Mouse (Mus musculus) macrophage (primary cell): Measurements from ENCODE around the gene Cdc42se2. TPM values are rescaled to one million over a fixed set of nuclear protein-coding genes. Genes with fewer than 3 reads are reported as not detected.

ENCODE experiments used
- H3K27ac ChIP-seq: fragments of 350-480 bp; formaldehyde crosslinking; 2 replicates; pipeline ENCODE4 v1.9.0; 2021
- H3K36me3 ChIP-seq: fragments of 350-480 bp; formaldehyde crosslinking; 2 replicates; pipeline ENCODE4 v1.9.0; 2021; ENCODE audit errors: inconsistent target
- H3K4me3 ChIP-seq: fragments of 350-480 bp; formaldehyde crosslinking; 2 replicates; pipeline ENCODE4 v1.9.0; 2021; ENCODE audit errors: inconsistent target
- H3K79me2 ChIP-seq: fragments of 350-480 bp; formaldehyde crosslinking; 2 replicates; pipeline ENCODE4 v1.9.0; 2021; ENCODE audit errors: inconsistent target
- WGBS: methylation state at CpG from one replicate; pipeline ENCODE4 v1.1.7; 2026; ENCODE audit warnings: inconsistent platforms; ENCODE audit not compliant: missing documents; 5-methylcytosine and 5-hydroxymethylcytosine counted together
- polyA plus RNA-seq: library from polyadenylated mRNA; stranded (reverse); fragments of 250-400 nt; gene quantifications from 3 replicates; pipeline ENCODE4 v1.2.4, GENCODE M21; 2018; ENCODE audit warnings: inconsistent platforms

Gene Cdc42se2
- polyA plus RNA-seq, 1 experiment from 2014 or later = 72.7 TPM

DNA sequence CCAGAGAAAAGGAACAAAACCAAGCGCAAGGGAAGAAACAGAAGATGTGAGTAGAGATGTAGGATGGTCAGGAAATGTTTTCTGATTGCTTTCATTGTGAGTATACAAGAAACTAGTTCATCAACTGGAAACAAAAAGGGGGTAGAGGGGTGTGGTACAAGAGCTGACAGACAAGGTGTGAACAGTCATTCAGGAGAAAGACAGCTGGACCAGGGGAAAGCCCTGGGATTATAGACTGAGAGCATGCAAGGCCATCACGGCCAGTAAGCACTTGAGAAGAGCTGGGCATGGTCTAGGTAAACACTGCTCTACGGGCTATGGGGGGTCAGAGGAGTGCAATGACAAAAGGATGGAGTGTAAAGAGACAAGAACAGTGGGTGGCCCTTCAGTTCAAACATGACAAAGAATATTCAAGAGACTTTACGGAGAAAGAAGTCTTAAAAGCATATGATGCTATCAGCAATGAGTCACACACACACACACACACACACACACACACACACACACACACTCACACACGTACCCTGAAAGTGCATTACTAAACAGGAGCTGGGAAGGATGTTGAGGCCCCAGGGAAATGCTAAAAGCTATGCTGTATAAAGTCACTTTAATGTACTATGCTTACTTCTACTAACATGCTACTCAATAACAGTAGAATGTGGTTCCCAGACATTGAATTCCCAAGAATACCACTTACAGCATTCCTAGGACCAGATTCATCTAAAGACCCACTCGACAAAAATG, 9.9 kb downstream of the Cdc42se2 start:
- WGBS = 91% methylated on average over 6 of the region's 6 CpGs
- Histone ChIP-seq H3K36me3 (no peaks in the 10 kb centered on the region), H3K27ac (peak overlapping the region; percentile 50), H3K79me2 (peaks cover 100% of the 10 kb centered on the region), H3K4me3 (no peak overlapping the region)

- Histone ChIP-seq H3K27ac (peak overlapping the region; percentile 50), H3K4me3 (no peak overlapping the region), H3K36me3 (no peaks in the 10 kb centered on the region), H3K79me2 (peaks cover 100% of the 10 kb centered on the region)
- WGBS = 38% methylated on average over 4 of the region's 4 CpGs
Measured at GRCm38 (mm10) chr11:54776735-54777333, 10.6 kb downstream of the Cdc42se2 start.

- Histone ChIP-seq H3K36me3 (no peaks in the 10 kb centered on the region), H3K4me3 (no peak overlapping the region), H3K27ac (peak overlapping the region; percentile 50), H3K79me2 (peaks cover 100% of the 10 kb centered on the region)
- WGBS = 74% methylated on average over 2 of the region's 2 CpGs
Measured at GRCm38 (mm10) chr11:54776367-54776701, 11.1 kb downstream of the Cdc42se2 start.

- Histone ChIP-seq H3K27ac (peak overlapping the region; percentile 50), H3K36me3 (no peaks in the 10 kb centered on the region), H3K79me2 (peaks cover 100% of the 10 kb centered on the region), H3K4me3 (no peak overlapping the region)
- whole genome bisulfite sequencing = 55% methylated on average over 4 of the region's 4 CpGs
Measured at GRCm38 (mm10) chr11:54775628-54776366, 11.7 kb downstream of the Cdc42se2 start.

DNA sequence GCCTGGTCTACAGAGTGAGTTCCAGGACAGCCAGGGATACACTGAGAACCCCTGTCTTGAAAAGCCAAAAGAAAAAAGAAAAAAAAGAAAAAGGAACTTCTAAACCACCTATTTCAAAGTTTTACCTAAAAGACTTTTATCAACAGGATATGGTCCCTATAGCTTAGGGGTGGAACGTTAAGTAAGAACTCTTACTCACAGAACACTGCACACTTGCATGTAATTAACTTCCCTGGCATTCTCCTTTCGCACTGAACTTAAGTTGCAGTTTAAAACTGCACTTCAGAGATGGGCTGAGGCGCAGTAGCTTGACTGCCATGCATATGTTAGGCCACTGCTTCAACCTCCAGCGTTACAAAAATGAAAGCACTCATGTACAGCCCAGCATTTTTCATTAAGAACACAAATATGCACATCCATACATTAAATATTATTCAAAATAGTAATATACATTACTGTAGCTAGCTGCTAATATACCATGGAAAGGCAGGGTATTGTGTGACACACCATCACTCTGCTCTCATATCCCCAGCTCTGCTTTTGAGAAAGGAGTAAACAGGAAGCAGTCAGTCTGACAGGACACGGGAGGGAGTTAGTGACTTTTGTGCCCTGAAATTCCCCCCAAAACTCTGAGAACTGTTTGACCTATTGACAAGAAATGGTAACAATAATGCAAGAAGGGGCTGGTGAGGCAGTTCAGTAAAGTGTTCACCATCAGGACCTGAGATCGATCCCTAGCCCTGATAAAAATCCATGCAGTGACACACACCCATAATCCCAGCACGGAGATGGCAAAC, 13.0 kb downstream of the Cdc42se2 start:
- H3K27ac ChIP-seq = peak overlapping the region; percentile 31
- H3K36me3 ChIP-seq = no peaks in the 10 kb centered on the region
- H3K4me3 ChIP-seq = no peak overlapping the region
- peaks cover 100% of the 10 kb centered on the region for H3K79me2 ChIP-seq
- 30% methylated on average over 7 of the region's 7 CpGs for WGBS

- Histone ChIP-seq H3K79me2 (peaks cover 100% of the 10 kb centered on the region), H3K27ac (peak overlapping the region; percentile 47), H3K36me3 (no peaks in the 10 kb centered on the region), H3K4me3 (no peak overlapping the region)
Measured at GRCm38 (mm10) chr11:54771549-54771948, 15.9 kb downstream of the Cdc42se2 start.

DNA sequence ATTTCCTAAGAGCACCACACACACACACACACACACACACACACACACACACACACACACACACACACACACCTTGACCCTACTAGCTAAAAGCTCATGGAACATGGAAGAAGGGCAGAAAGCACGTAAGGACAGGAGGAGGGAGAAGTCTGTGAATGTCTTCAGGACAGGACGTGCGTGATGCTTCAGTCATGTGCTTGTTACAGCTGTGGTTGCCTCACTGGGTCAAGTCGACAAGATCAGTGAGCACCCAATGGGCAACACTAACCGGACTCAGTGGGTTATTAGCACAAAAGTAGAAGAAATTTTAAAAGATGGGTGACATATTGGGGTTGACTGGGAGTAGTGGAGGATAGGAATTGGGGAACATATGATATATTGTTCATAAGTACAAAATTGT, 17.6 kb downstream of the Cdc42se2 start:
- 75% methylated on average over 5 of the region's 5 CpGs for WGBS
- Histone ChIP-seq H3K27ac (no peak overlapping the region), H3K36me3 (no peaks in the 10 kb centered on the region), H3K79me2 (peaks cover 100% of the 10 kb centered on the region), H3K4me3 (no peak overlapping the region)

- peak overlapping the region; percentile 21; the same call in 1 of the 2 replicates for H3K27ac ChIP-seq
- H3K36me3 ChIP-seq = no peaks in the 10 kb centered on the region
- 100% methylated on average over 3 of the region's 3 CpGs for WGBS
- H3K4me3 ChIP-seq = no peak overlapping the region
- peaks cover 100% of the 10 kb centered on the region for H3K79me2 ChIP-seq
Measured at GRCm38 (mm10) chr11:54768116-54768690, 19.3 kb downstream of the Cdc42se2 start.

- Histone ChIP-seq H3K4me3 (no peak overlapping the region), H3K27ac (no peak overlapping the region)
- WGBS = 100% methylated on average over 1 of the region's 1 CpGs
Measured at GRCm38 (mm10) chr11:54764759-54765158, 22.7 kb downstream of the Cdc42se2 start.

GRCm38 (mm10) chr11:54764026-54764425, 23.4 kb downstream of the Cdc42se2 start:
- Histone ChIP-seq H3K4me3 (no peak overlapping the region), H3K36me3 (no peaks in the 10 kb centered on the region), H3K27ac (no peak overlapping the region), H3K79me2 (peaks cover 100% of the 10 kb centered on the region)
- WGBS = 81% methylated on average over 3 of the region's 3 CpGs

More at GRCm38 (mm10) chr11:54764759-54765158, 22.7 kb downstream of the Cdc42se2 start:
- Histone ChIP-seq H3K36me3 (no peaks in the 10 kb centered on the region), H3K79me2 (peaks cover 100% of the 10 kb centered on the region)

GRCm38 (mm10) chr11:54762735-54763134, 24.7 kb downstream of the Cdc42se2 start:
- Histone ChIP-seq H3K79me2 (peaks cover 100% of the 10 kb centered on the region), H3K36me3 (no peaks in the 10 kb centered on the region), H3K27ac (no peak overlapping the region), H3K4me3 (no peak overlapping the region)
- WGBS = 39% methylated on average over 5 of the region's 5 CpGs

DNA sequence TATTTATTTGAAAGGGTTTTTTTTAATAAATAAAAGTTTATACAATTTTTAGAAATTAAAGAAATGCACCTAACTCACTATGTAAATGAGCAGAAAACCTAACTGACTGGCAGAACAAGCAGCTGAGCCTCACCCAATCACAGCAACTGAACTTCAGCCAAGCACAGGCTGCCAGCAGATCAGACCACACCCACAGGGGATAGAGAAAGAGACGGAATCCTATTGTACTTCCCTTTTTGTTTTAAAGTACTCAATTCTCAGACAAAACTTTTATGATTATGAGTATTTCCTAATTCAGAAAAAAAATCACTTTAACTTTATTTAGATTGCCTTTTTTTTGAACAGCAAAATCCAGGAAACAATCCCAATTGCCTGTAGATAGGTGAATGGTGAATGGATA, 29.5 kb downstream of the Cdc42se2 start:
- no peak overlapping the region for H3K4me3 ChIP-seq
- 0% methylated on average over 1 of the region's 1 CpGs for WGBS
- H3K27ac ChIP-seq = no peak overlapping the region
- H3K79me2 ChIP-seq = peaks cover 100% of the 10 kb centered on the region
- peaks cover 16% of the 10 kb centered on the region; the same call in 1 of the 2 replicates for H3K36me3 ChIP-seq

GRCm38 (mm10) chr11:54755148-54755664, 32.3 kb downstream of the Cdc42se2 start:
- no peak overlapping the region for H3K4me3 ChIP-seq
- H3K27ac ChIP-seq = peak overlapping the region; percentile 28
- peaks cover 100% of the 10 kb centered on the region for H3K79me2 ChIP-seq
- WGBS = 50% methylated on average over 5 of the region's 5 CpGs
- H3K36me3 ChIP-seq = peaks cover 24% of the 10 kb centered on the region; the same call in 1 of the 2 replicates
